Mouse (Mus musculus): ENCODE results near the gene Sufu. TPM values are rescaled to one million over a fixed set of nuclear protein-coding genes. Genes with fewer than 3 reads are reported as not detected.

Sufu gene
- total and polyA plus RNA-seq, 3 experiments, result 11.4 to 42.5 TPM; not detected in 1

DNA sequence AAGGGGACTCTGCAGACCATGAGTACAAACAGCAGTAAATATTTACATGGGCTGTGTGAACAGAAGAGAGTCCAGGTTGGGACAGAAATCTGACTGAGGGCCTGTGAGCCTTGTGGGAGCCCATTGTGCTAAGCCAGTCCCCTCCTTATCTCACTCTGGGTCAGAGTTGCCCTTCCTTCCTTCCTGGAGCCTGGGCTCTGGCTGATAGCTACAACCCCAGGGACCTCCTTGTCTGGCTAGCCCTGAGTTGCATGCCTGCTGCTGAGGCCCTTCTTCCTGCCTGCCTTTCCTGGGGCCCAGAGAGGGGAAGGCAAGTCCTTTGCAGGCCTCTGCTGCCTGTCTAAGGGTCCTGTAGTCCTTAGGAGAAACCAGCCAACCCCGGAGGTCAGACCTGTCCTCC is 58.3 kb downstream of the Sufu start (continued):
- TF ChIP-seq TBP (IDR thresholded peaks at IDR 0.05; ENCODE audit: low read depth, low read length), result peak; percentile 75

DNA sequence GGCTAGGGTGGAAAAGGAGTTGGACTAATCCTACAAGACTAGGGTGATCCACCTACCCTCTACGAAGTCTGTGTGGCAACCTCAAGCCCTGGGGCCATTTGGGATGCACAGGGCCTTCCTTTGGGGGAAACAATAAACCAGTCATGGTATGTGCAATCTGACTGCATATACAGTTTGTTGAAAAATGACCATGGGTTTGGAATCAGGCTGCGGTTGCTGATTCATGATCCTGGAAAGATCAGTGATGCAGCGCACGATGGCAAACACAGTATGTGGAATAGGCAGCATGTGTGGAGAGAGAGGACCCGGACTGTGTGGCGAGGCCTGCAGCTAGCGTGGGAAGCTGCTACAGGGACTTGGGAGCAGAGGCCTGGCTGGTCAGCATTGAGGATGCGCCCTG is 58.9 kb downstream of the Sufu start:
- DNase-seq (ENCODE audit: low read depth, low spot score), result no peak
- H3K4me1 ChIP-seq (ENCODE audit: control insufficient read depth in 1 of 2, insufficient read depth in 2 of 2, low read length in 2 of 2), result peaks cover 8 to 18% of the 10 kb centered on the region in 2 experiments
- H3K36me3 ChIP-seq (ENCODE audit: control insufficient read depth in 1 of 2, insufficient read depth in 2 of 2, low read length in 2 of 2), result peaks cover 0 to 15% of the 10 kb centered on the region in 2 experiments; a peak in 2 of 4 replicates
- H3K27ac ChIP-seq (ENCODE audit: control insufficient read depth, low read depth, low read length), result peak overlapping the region; percentile 75
- H3K79me2 ChIP-seq (ENCODE audit: control insufficient read depth, insufficient read depth, low read length, poor library complexity), result no peaks in the 10 kb centered on the region
- H3K4me3 ChIP-seq (ENCODE audit: control insufficient read depth in 1 of 2, insufficient read depth in 1 of 2, low read depth in 2 of 2, low read length in 2 of 2), result no peak overlapping the region
- H3K9me3 ChIP-seq (replicated peaks; ENCODE audit: insufficient read depth, low read length), result no peaks in the 10 kb centered on the region
- peak overlapping the region; percentile 50 for H3K9ac ChIP-seq (ENCODE audit: control insufficient read depth, low read depth, low read length, poor library complexity, severe bottlenecking)
- H3K27me3 ChIP-seq (ENCODE audit: control insufficient read depth in 1 of 2, insufficient read depth in 2 of 2, low read length in 2 of 2), result no peaks in the 10 kb centered on the region
- TF ChIP-seq RCOR1 (IDR thresholded peaks at IDR 0.05; ENCODE audit: low read depth, low read length), result no peak
- TF ChIP-seq USF1 (IDR thresholded peaks at IDR 0.05; ENCODE audit: low read depth, low read length), result no peak
- TF ChIP-seq POLR2AphosphoS2 (IDR thresholded peaks at IDR 0.05; ENCODE audit: low read length), result no peak
- TF ChIP-seq CHD2 (IDR thresholded peaks at IDR 0.05; ENCODE audit: low read length), result no peak
- no peak for TF ChIP-seq NELFE (IDR thresholded peaks at IDR 0.05; ENCODE audit: low read depth, low read length)

DNA sequence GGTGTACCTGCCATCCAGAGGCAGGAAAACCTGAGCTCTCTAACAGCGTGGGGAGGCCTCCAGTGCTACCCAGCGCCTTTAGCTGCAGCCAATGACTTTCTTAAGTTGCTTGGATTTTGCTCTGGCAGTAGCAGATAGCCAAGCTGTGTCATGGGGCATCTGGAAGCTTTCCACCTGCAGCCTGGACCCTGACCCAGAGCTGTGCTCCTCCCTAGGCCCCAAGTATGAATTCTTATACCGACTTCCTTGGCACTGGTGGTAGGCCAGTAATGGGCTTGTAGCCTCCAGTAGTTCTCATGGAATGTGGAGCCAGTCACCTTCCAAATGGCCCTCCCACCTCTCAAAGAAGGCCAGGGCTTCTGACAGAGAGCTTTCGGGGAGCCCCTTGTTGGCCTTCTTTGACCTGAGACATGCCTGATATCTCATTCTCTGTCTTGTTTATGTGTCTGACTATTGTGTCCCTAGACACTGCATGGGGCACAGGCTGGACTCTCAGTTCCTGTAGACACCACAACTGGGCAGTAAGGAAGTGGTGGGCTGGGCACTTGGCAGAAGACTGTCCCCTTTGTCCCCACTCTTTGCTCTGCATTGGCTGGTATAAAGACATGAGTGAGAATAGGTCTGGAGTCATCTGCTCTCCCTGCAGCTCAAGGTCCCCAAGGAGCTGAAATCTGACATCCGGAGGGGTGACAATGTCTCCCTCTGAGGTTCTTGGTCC is 59.5 kb downstream of the Sufu start:
- Histone ChIP-seq H3K79me2 (ENCODE audit: control insufficient read depth, insufficient read depth, low read length, poor library complexity) (no peaks in the 10 kb centered on the region), H3K27ac (ENCODE audit: control insufficient read depth, low read depth, low read length) (no peak overlapping the region), H3K4me3 (ENCODE audit: control insufficient read depth in 1 of 2, insufficient read depth in 1 of 2, low read depth in 2 of 2, low read length in 2 of 2) (no peak overlapping the region), H3K9me3 (replicated peaks; ENCODE audit: insufficient read depth, low read length) (no peaks in the 10 kb centered on the region), H3K27me3 (ENCODE audit: control insufficient read depth in 1 of 2, insufficient read depth in 2 of 2, low read length in 2 of 2) (no peaks in the 10 kb centered on the region), H3K4me1 (ENCODE audit: control insufficient read depth in 1 of 2, insufficient read depth in 2 of 2, low read length in 2 of 2) (peaks cover 8 to 18% of the 10 kb centered on the region in 2 experiments), H3K36me3 (ENCODE audit: control insufficient read depth in 1 of 2, insufficient read depth in 2 of 2, low read length in 2 of 2) (peaks cover 0 to 15% of the 10 kb centered on the region in 2 experiments; a peak in 2 of 4 replicates), H3K9ac (ENCODE audit: control insufficient read depth, low read depth, low read length, poor library complexity, severe bottlenecking) (no peak overlapping the region)
- no peak for TF ChIP-seq RAD21 (IDR thresholded peaks at IDR 0.05; ENCODE audit: low read depth, low read length)
- TF ChIP-seq GATA1 (IDR thresholded peaks at IDR 0.05; ENCODE audit: low read depth, low read length), result no peak
- no peak for TF ChIP-seq MAZ (IDR thresholded peaks at IDR 0.05; ENCODE audit: low read depth, low read length)
- 0 out of 4 replicates have a peak, but pooled peaks of 1 of the 2 experiments have one; percentile 5 for TF ChIP-seq EP300 (IDR thresholded peaks at IDR 0.05; ENCODE audit: low read depth in 1 of 2, low read length in 2 of 2)
- no peak for DNase-seq (ENCODE audit: low read depth, low spot score)

DNA sequence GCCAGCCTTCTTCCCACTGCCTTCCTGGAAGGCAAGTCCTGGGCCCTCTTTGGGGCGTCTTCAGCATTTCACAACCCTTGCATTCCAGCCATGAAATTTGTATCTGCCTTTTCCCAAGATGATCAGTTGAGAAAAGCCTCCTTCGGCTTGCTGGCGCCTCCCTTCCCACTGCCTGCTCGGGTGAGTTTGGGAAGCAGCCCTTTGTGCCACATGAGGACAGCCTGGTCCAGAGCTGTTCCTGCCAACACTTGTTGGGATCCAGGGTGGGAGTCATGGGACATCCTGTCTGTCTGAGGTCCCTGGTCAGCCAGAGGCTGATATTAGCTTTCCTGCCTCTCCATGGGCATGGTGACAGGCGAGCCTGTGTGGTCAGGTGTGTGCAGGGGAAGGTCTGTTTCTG is 61.1 kb downstream of the Sufu start:
- no peak overlapping the region for H3K27ac ChIP-seq (ENCODE audit: control insufficient read depth, low read depth, low read length)
- peaks cover 8 to 18% of the 10 kb centered on the region in 2 experiments for H3K4me1 ChIP-seq (ENCODE audit: control insufficient read depth in 1 of 2, insufficient read depth in 2 of 2, low read length in 2 of 2)
- no peak for DNase-seq (ENCODE audit: low read depth, low spot score)
- H3K9me3 ChIP-seq (replicated peaks; ENCODE audit: insufficient read depth, low read length), result no peaks in the 10 kb centered on the region
- no peaks in the 10 kb centered on the region for H3K27me3 ChIP-seq (ENCODE audit: control insufficient read depth in 1 of 2, insufficient read depth in 2 of 2, low read length in 2 of 2)
- no peak overlapping the region for H3K9ac ChIP-seq (ENCODE audit: control insufficient read depth, low read depth, low read length, poor library complexity, severe bottlenecking)
- H3K36me3 ChIP-seq (ENCODE audit: control insufficient read depth in 1 of 2, insufficient read depth in 2 of 2, low read length in 2 of 2), result peaks cover 0 to 15% of the 10 kb centered on the region in 2 experiments; a peak in 2 of 4 replicates
- H3K79me2 ChIP-seq (ENCODE audit: control insufficient read depth, insufficient read depth, low read length, poor library complexity), result no peaks in the 10 kb centered on the region
- no peak for TF ChIP-seq MEF2A (IDR thresholded peaks at IDR 0.05; ENCODE audit: extremely low read depth, insufficient replicate concordance, low read depth, low read length, poor library complexity, severe bottlenecking)
- no peak for TF ChIP-seq NRF1 (IDR thresholded peaks at IDR 0.05; ENCODE audit: insufficient read depth, low read depth, low read length, poor library complexity, severe bottlenecking)
- TF ChIP-seq ZNF384 (IDR thresholded peaks at IDR 0.05; ENCODE audit: low read depth, low read length), result no peak
- no peak for TF ChIP-seq ZKSCAN1 (IDR thresholded peaks at IDR 0.05; ENCODE audit: low read depth, low read length)
- no peak for TF ChIP-seq NELFE (IDR thresholded peaks at IDR 0.05; ENCODE audit: low read depth, low read length)
- TF ChIP-seq SIN3A (IDR thresholded peaks at IDR 0.05; ENCODE audit: low read length), result no peak
- no peak for TF ChIP-seq E2F4 (IDR thresholded peaks at IDR 0.05; ENCODE audit: borderline replicate concordance, low read depth, low read length)
- TF ChIP-seq TCF12 (IDR thresholded peaks at IDR 0.05; ENCODE audit: low read depth, low read length), result no peak
- TF ChIP-seq MYC (IDR thresholded peaks at IDR 0.05; ENCODE audit: low read depth, low read length), result no peak
- no peak for TF ChIP-seq CHD1 (IDR thresholded peaks at IDR 0.05; ENCODE audit: low read depth, low read length)
- H3K4me3 ChIP-seq (ENCODE audit: control insufficient read depth in 1 of 2, insufficient read depth in 1 of 2, low read depth in 2 of 2, low read length in 2 of 2), result no peak overlapping the region
